In the genomic region with DNA sequence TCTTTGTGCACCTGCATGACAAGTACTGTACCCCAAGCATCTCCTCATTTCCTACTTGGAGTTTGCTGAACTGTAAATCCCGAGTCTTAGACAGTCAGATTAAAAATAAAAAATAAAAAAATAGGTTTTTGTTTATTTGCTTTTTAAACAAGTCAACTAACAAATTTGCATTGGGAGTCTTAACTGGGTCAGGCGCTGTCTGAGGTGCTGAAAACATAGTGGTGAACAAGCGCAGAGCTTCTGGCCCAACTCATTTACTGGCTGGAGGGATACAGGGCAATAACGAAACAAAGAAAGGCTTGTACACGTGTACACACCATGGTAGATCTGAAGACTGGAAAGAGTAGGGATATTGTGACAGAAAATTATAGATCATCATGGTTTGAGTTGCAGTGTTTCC, we compare ENCODE assay signal across 16 mouse cellular contexts. TPM values are rescaled to one million over a fixed set of nuclear protein-coding genes. Genes with fewer than 3 reads are reported as not detected.
DNase-seq lines count a peak whose midpoint lies in the region; ATAC-seq and TF ChIP-seq lines count a peak whose summit lies in the region.
"Had no signal": no experiment of that assay in that cellular context is flagged by ENCODE, and none has a peak within 500 bp of the region (broad histone marks: within the 10 kb centered on the region; RNA-seq: fewer than 3 reads in every experiment).

No protein-coding gene starts in this region.

- ATAC-seq in hindbrain, postnatal 0 days = no peak
- ATAC-seq in hindbrain, embryonic 16.5 days = no peak
- ATAC-seq in embryonic facial prominence, embryonic 11.5 days (replicated peaks; ENCODE audit: insufficient number of reproducible peaks, low FRiP score, low TSS enrichment, low read depth) = no peak
- ATAC-seq in megakaryocyte-erythroid progenitor cell, adult 5-6 weeks (replicated peaks; ENCODE audit: low FRiP score, low TSS enrichment, poor library complexity, severe bottlenecking) = no peak
- ATAC-seq: intestine, embryonic 15.5 days; midbrain, embryonic 15.5 days had no signal

- H3K27ac ChIP-seq in hindbrain, postnatal 0 days = no peak overlapping the region
- no peak overlapping the region for H3K27ac ChIP-seq in hindbrain, embryonic 16.5 days (ENCODE audit: low read depth, low read length)
- H3K27ac ChIP-seq in embryonic facial prominence, embryonic 11.5 days (replicated peaks; ENCODE audit: low read depth, low read length) = no peak overlapping the region
- H3K27ac ChIP-seq in left cerebral cortex, adult 2 months = no peak overlapping the region
- H3K27ac ChIP-seq: intestine, embryonic 15.5 days; midbrain, embryonic 15.5 days had no signal

- no peaks in the 10 kb centered on the region for H3K27me3 ChIP-seq in hindbrain, postnatal 0 days (ENCODE audit: insufficient read depth, low read length)
- no peaks in the 10 kb centered on the region for H3K27me3 ChIP-seq in hindbrain, embryonic 16.5 days (replicated peaks; ENCODE audit: control insufficient read depth, insufficient read depth, low read length)
- H3K27me3 ChIP-seq in embryonic facial prominence, embryonic 11.5 days (ENCODE audit: control insufficient read depth, insufficient read depth, low read length) = no peaks in the 10 kb centered on the region
- H3K27me3 ChIP-seq: CH12.LX; intestine, embryonic 15.5 days; midbrain, embryonic 15.5 days had no signal

- H3K4me3 ChIP-seq in hindbrain, postnatal 0 days (ENCODE audit: low read length) = no peak overlapping the region
- no peak overlapping the region for H3K4me3 ChIP-seq in hindbrain, embryonic 16.5 days (ENCODE audit: low read length)
- H3K4me3 ChIP-seq in embryonic facial prominence, embryonic 11.5 days (ENCODE audit: low read depth, low read length) = no peak overlapping the region
- no peak overlapping the region for H3K4me3 ChIP-seq in left cerebral cortex, adult 2 months
- H3K4me3 ChIP-seq: erythroblast, embryonic 14.5 days; intestine, embryonic 15.5 days; midbrain, embryonic 15.5 days had no signal

- no peaks in the 10 kb centered on the region for H3K9me3 ChIP-seq in hindbrain, postnatal 0 days (ENCODE audit: low read length)
- H3K9me3 ChIP-seq in hindbrain, embryonic 16.5 days (ENCODE audit: control insufficient read depth, low read length) = no peaks in the 10 kb centered on the region
- H3K9me3 ChIP-seq in embryonic facial prominence, embryonic 11.5 days (replicated peaks; ENCODE audit: control insufficient read depth, low read length) = no peaks in the 10 kb centered on the region
- H3K9me3 ChIP-seq: intestine, embryonic 15.5 days; midbrain, embryonic 15.5 days had no signal

- intact Hi-C loops in left cerebral cortex, adult 2 months (cut with DNase I) = no loop called here

- no peak overlapping the region for H3K9ac ChIP-seq in hindbrain, postnatal 0 days (replicated peaks; ENCODE audit: low read length)
- H3K9ac ChIP-seq in hindbrain, embryonic 16.5 days (ENCODE audit: low read depth, low read length) = no peak overlapping the region
- no peak overlapping the region for H3K9ac ChIP-seq in embryonic facial prominence, embryonic 11.5 days (replicated peaks; ENCODE audit: low read length)
- H3K9ac ChIP-seq: intestine, embryonic 15.5 days; midbrain, embryonic 15.5 days had no signal

- TF ChIP-seq CTCF in hindbrain, postnatal 0 days (IDR thresholded peaks at IDR 0.05; ENCODE audit: low read depth) = no peak
- no peak for TF ChIP-seq CTCF in left cerebral cortex, adult 2 months (IDR thresholded peaks at IDR 0.05)

- H3K4me1 ChIP-seq in hindbrain, postnatal 0 days (ENCODE audit: insufficient read depth, low read length) = no peaks in the 10 kb centered on the region
- no peaks in the 10 kb centered on the region for H3K4me1 ChIP-seq in hindbrain, embryonic 16.5 days (ENCODE audit: control insufficient read depth, insufficient read depth, low read depth, low read length)
- H3K4me1 ChIP-seq in embryonic facial prominence, embryonic 11.5 days (ENCODE audit: control insufficient read depth, insufficient read depth, low read length) = no peaks in the 10 kb centered on the region
- H3K4me1 ChIP-seq: intestine, embryonic 15.5 days; midbrain, embryonic 15.5 days had no signal

- peak; percentile 17 for DNase-seq in hindbrain, postnatal 0 days (ENCODE audit: low spot score)
- peak; percentile 19 for DNase-seq in 3T3-L1 (ENCODE audit: low read depth, low spot score)
- DNase-seq in Muller cell, postnatal 12 days (ENCODE audit: inconsistent ontology term) = peak; percentile 52
- DNase-seq in embryonic facial prominence, embryonic 11.5 days (ENCODE audit: low spot score) = peak; percentile 70
- DNase-seq in left cerebral cortex, adult 2 months (ENCODE audit: extremely low spot score in 1 of 2, low spot score in 2 of 2) = no peak
- no peak for DNase-seq in gastrocnemius, postnatal 4 days (ENCODE audit: low spot score in 2 of 2)
- DNase-seq: cerebellum, postnatal 14 days; left cerebral cortex, postnatal 4 days; lung, adult 2 months had no signal

- H3K36me3 ChIP-seq in hindbrain, postnatal 0 days (ENCODE audit: insufficient read depth, low read length) = no peaks in the 10 kb centered on the region
- no peaks in the 10 kb centered on the region for H3K36me3 ChIP-seq in hindbrain, embryonic 16.5 days (ENCODE audit: control insufficient read depth, insufficient read depth, low read length)
- H3K36me3 ChIP-seq in embryonic facial prominence, embryonic 11.5 days (replicated peaks; ENCODE audit: control insufficient read depth, insufficient read depth, low read depth, low read length) = no peaks in the 10 kb centered on the region
- H3K36me3 ChIP-seq: intestine, embryonic 15.5 days; midbrain, embryonic 15.5 days had no signal

- 63% methylated on average over 5 of the region's 5 CpGs for WGBS in hindbrain, postnatal 0 days
- 71% methylated on average over 5 of the region's 5 CpGs for WGBS in hindbrain, embryonic 16.5 days
- 52% methylated on average over 5 of the region's 5 CpGs for WGBS in embryonic facial prominence, embryonic 11.5 days

- no peak overlapping the region for H3K4me2 ChIP-seq in hindbrain, postnatal 0 days (ENCODE audit: low read depth, low read length)
- no peak overlapping the region for H3K4me2 ChIP-seq in hindbrain, embryonic 16.5 days (ENCODE audit: low read length)
- H3K4me2 ChIP-seq in embryonic facial prominence, embryonic 11.5 days (ENCODE audit: low read depth, low read length) = no peak overlapping the region
- H3K4me2 ChIP-seq: intestine, embryonic 15.5 days; midbrain, embryonic 15.5 days had no signal

RNA-seq across cellular contexts. Expression of a gene that starts 37.5 kb away (rescaled TPM):
- total RNA-seq in hindbrain, postnatal 0 days (2014; rRNA removed) = 19.7 and 20.7 TPM in 2 replicates
- 11.5 and 12.2 TPM in 2 replicates for polyA plus RNA-seq in hindbrain, postnatal 0 days (2015; fragmentation: Nextera tagmentation; extraction: Ambion mirVana)
- 14.5 and 16.5 TPM in 2 replicates for polyA plus RNA-seq in hindbrain, embryonic 16.5 days (2015; fragmentation: Nextera tagmentation; extraction: Ambion mirVana)
- polyA plus RNA-seq in embryonic facial prominence, embryonic 11.5 days (2014; fragmentation: Nextera tagmentation; extraction: Ambion mirVana) = 0.94 and 1.2 TPM in 2 replicates
- total RNA-seq in left cerebral cortex, adult 2 months (2021) = 10 to 100 TPM; 38.8 to 51.0 TPM
- not detected in 2 replicates for total RNA-seq in megakaryocyte-erythroid progenitor cell, adult 5-6 weeks (2014; fragmentation: Nextera tagmentation)
- total RNA-seq in megakaryocyte-erythroid progenitor cell, adult 5-6 weeks (2017) = not detected in 2 replicates
- under 1 TPM; 0.05 to 0.07 TPM for total RNA-seq in gastrocnemius, postnatal 4 days (2021)
- total RNA-seq: CH12.LX; gastrocnemius, adult 8-10 months had no signal
- polyA plus RNA-seq: erythroblast, embryonic 14.5 days had no signal

Comparison
In these comparisons a context has a peak if more than half of its experiments do, and no peak if none do; other contexts are left out.
1. DNase-seq: peak in hindbrain, postnatal 0 days (single experiment), 3T3-L1 (single experiment), Muller cell, postnatal 12 days (single experiment) and embryonic facial prominence, embryonic 11.5 days (single experiment); none in left cerebral cortex, adult 2 months (0 of 2) and gastrocnemius, postnatal 4 days (0 of 2).
2. RNA of a gene that starts 37.5 kb away (total RNA-seq): 38.8 to 51.0 TPM in left cerebral cortex, adult 2 months and 19.7 to 20.7 TPM in hindbrain, postnatal 0 days; 0.05 to 0.07 TPM in gastrocnemius, postnatal 4 days and not detected in megakaryocyte-erythroid progenitor cell, adult 5-6 weeks; every median in the first group is over 10 times any median in the second.